Mouse (Mus musculus): ENCODE measurements at regions not wholly inside any gene's neighbourhood (a gene's known extent, or its start where the extent isn't known, plus 50 kb on each side); places are given as distances from the start of the nearest gene placed in this dataset.

DNA sequence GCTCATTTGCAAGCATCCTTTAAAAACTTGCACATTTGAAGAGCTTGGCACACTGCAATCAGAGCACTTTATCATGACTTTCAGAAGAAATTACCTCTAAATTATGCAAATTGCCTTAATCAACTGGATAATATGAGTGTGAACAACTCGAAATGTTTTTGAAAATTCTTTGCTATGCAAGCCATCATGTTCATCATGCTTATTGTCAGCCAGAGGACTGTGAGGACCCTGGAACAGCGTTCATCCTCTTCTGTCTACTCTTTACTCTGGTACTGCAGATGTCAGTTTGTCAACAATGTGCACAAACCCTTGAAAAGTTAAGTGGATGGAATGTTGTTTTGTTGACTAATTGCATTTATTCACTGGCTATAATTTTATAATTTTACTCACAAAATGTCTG is 1899.9 kb upstream of the Slc39a10 start:
- DNase-seq, result no peak

DNA sequence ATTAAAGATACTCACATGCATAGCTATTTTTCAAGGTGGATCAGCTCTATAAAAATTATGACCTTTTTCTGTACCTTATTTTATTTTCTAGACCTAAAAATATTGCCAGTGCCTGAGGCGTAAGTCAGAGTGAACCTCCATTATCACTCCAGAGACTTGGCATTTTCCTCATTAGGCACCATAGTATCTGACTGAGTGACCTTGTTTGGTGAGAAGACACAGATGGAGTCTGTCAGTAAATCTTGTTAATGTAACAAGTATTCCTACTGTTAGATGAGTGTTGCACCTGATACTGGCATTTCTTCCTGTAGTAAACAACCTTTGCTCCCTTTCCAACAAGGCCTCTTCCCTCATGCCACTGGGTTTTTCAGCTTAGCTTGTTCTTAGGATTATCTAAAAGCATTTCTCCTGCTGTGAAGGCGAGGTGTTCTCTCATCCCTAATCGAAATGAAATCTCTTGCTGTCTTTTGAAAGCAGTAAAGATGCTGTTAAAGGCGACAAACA is 1860.7 kb upstream of the Slc39a10 start:
- no peak for DNase-seq

DNA sequence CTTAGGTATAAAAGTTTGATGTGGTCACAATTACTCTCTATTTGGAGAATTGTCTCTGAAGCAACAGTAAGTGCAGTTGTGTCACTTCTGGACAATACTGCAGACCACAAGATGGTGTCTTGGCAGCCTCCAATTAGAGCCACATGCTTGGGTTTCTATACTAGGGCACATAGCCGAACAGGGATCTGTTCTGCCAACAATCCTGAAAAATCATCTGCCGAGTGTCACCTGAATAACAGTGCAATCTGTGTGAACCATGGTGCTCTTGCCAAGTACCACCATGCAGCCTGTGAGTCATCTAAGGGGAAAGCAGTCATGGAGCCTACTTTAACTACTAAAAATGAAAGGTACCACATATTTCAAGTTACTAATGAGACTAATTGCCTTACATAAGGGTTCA is 1840.9 kb upstream of the Slc39a10 start:
- DNase-seq, result no peak

DNA sequence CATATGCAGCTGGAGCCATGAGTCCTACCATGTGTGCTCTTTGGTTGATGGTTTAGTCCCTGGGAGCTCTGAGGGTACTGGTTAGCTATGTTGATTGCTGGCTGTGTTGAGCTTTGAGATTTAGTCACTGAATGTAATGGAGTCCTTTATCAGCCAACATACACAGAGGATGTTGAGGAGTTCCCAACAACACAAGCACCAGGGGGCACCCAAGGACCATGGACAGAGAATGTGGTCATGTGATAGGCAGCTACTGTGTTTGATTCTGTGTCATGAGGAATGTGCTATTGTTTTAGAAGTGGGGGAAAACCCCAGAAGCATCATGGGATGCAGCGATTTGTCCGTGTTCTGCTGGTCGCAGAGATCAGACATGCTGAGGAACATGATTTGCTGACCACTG is 1816.0 kb upstream of the Slc39a10 start:
- peak; percentile 27 for DNase-seq
